Mouse (Mus musculus) left cerebral cortex, postnatal 14 days (tissue): ENCODE results near the gene Lgi1. TPM values are rescaled to one million over a fixed set of nuclear protein-coding genes. Genes with fewer than 3 reads are reported as not detected.
A peak's percentile ranks its signal among the peaks of the same experiment; 100 is the strongest.

Source experiments
- DNase-seq, 2 experiments: peaks; one replicate each; pipeline ENCODE4 v3.0.0; 2021 to 2022; ENCODE audit warnings: low spot score in 2 of 2, mixed read lengths in 1 of 2
- intact Hi-C: fragments of 180-260 bp; cut with DNase I; formaldehyde crosslinking; loops from one replicate; pipeline ENCODE4 v1.15.1; 2025
- total RNA-seq, 2 experiments: library from RNA; stranded (reverse); gene quantifications; 2 replicates each; pipeline ENCODE4 v1.2.3; 2021

Gene Lgi1
- total RNA-seq, 2 experiments from 2014 or later: 117 to 127 TPM

GRCm38 (mm10) chr19:38319168-38319567 lies 54.8 kb downstream of the Lgi1 start:
- no peak for DNase-seq
- intact Hi-C loops: no loop called here

DNA sequence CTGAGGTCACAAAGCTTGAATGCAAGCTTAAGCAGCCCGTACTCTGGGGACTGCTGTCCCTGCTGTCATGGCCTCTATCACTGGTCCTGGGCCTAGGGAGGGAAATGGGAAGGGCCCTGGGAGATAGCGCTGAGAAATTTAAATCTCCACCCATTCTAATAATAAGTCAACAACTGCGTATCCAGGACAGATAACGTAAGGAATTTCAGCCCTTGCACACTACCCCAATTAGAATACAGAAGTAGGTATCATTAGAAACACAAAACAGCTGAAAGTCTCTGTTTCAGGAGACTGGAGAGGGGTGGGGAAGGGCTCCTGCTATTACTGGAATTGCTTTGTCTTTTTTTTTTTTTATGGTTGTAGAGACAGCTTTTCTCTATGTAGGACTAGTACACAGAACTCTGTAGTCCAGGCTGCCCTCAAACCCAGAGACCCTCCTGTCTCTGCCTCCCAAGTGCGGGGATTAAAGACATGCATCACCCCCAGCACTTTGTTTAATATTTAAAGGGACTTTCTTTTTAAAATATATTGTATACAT lies 56.4 kb downstream of the Lgi1 start:
- intact Hi-C loops: loop anchor here (5.0 kb wide), 2 partner anchors 68 to 98 kb away; partner anchors contain the start of gene Fra10ac1
- no peak for DNase-seq

GRCm38 (mm10) chr19:38323726-38324125 lies 59.4 kb downstream of the Lgi1 start:
- intact Hi-C loops: loop anchor here (2.0 to 5.0 kb wide), 3 partner anchors 59 to 101 kb away; partner anchors contain the start of genes Fra10ac1 and Lgi1
- DNase-seq: no peak

GRCm38 (mm10) chr19:38324147-38325028 lies 60.1 kb downstream of the Lgi1 start:
- DNase-seq: peak; percentile 41 to 48
- intact Hi-C loops: loop anchor here (5.0 kb wide), 2 partner anchors 72 to 102 kb away; partner anchors contain the start of gene Fra10ac1

DNA sequence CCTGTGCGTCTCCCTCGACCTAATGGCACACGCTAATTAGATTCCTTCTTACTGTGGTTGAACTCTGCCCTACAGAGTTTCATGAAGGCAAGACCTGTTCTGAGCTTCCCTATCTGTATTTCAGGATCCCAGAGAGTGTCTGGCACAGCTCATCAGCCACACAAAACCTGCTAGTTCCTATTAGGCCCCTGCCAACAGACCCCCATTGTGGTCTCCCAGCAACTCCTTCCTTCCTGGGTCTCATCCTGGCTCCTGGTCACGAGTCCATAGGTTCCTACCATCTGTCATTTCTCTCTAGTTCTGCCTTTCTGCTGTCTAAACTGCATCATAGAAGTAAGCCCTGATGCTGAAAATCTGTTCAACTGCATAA lies 60.7 kb downstream of the Lgi1 start:
- intact Hi-C loops: no loop called here

DNA sequence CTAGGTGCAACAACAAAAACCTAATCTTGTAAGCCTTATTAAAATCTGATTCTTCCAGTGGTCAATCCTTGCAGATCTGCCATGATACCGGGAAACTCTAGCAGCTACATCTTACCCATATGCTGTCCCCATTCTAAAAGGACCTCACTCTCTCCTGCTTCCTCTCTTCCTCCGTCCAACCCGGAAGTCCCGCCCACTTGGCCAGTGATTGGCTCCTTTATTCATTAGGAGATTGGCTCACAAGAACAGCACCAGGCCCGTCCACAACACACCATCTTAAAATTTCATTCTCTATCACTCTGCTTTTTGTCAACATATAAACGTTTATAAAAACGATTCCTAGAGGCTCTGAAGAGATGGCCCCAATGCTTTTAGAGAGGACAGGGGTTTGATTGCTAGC lies 61.5 kb downstream of the Lgi1 start:
- intact Hi-C loops: no loop called here
- DNase-seq: no peak

More for the DNA sequence above, 60.7 kb downstream of the Lgi1 start:
- no peak for DNase-seq

- intact Hi-C loops: no loop called here
- no peak for DNase-seq
These were observed 62.7 kb downstream of the Lgi1 start for GRCm38 (mm10) chr19:38327002-38327401.

DNA sequence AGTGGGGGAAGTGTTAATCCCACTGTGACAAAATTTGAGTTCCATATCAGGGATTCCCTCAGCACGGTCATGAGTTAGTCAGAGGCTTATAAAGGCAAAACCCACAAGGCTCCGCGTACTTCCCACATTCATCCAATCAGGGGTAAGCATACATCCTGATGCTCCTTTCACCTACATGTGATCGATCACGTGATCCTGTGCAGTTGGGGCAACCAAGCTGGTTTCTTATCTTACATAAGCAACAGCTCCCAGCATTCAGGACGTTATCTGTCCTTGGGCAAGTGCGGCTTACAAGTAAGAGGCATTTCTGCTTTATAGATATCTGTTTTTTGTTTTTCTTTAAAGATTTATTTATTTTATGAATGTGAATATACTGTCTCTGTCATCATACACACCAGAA lies 63.7 kb downstream of the Lgi1 start:
- intact Hi-C loops: no loop called here
- no peak for DNase-seq

- intact Hi-C loops: no loop called here
These were observed 64.9 kb downstream of the Lgi1 start for GRCm38 (mm10) chr19:38329257-38329656.

DNA sequence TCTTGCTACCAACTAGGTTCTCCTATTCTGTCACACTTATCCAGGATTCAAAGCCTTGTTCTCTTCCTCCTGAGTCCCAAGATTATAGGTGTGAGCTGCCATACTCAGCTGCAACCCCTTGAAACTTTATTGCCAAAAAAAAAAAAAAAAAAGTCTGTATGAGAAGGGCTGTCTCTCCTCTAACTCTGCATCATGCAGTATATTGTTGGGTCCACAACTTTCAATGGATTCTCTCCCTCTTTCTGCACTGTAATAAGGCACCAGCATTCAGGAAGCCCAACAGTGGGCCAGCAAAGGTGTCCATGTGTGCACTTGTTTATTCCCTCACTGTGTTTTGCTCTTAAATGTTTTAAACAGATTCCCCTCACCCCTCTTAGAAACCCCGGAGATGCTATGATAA lies 66.7 kb downstream of the Lgi1 start:
- intact Hi-C loops: no loop called here
- DNase-seq: no peak

More at GRCm38 (mm10) chr19:38329257-38329656, 64.9 kb downstream of the Lgi1 start:
- DNase-seq: no peak

GRCm38 (mm10) chr19:38332245-38332644 lies 67.9 kb downstream of the Lgi1 start:
- intact Hi-C loops: no loop called here
- peak; percentile 43 to 75 for DNase-seq

- no peak for DNase-seq
- intact Hi-C loops: no loop called here
These were observed 68.5 kb downstream of the Lgi1 start for GRCm38 (mm10) chr19:38332820-38333219.

DNA sequence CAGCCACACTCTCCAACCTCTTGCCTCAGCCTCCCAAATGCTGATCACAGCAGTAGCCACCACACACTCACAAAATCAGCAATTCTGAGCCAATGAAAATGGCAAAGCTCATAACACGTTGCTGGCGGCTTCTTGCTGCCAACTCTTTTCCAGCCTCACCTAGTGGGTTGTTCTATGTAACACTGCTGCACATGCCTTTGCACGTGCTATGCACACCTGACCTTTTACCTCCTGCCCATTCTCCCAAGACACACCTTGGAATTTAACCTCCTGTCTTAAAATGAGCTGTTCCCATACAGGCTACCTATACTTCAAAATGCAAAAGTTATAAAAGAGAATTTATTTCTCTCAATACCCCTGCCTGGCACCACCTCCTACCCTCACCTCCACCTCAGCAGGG lies 72.2 kb downstream of the Lgi1 start:
- intact Hi-C loops: no loop called here

GRCm38 (mm10) chr19:38337332-38337731 lies 73.0 kb downstream of the Lgi1 start:
- intact Hi-C loops: no loop called here
- no peak for DNase-seq

More for the DNA sequence above, 72.2 kb downstream of the Lgi1 start:
- no peak for DNase-seq

DNA sequence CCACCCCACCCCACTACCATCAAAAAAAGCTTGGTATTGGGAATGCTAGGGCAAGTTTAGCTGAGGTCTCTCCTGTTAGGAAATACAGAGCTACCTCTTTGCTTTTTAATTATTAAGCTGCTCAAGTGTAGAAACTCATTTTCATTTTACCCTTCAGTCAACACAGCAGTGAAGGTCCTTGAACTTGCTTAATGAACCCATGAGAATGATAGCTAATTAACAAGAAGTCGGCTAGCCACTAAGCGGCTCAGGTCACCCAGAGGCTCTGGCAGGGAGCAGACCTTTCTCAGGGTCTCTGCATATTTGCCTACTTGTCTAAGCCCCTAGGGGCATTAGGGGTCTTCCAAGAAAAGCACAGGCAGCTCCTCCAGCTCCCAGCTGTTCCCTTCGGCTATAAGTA lies 75.4 kb downstream of the Lgi1 start:
- DNase-seq: no peak

GRCm38 (mm10) chr19:38343246-38343645 lies 78.9 kb downstream of the Lgi1 start:
- intact Hi-C loops: no loop called here
- no peak for DNase-seq

More for the DNA sequence above, 75.4 kb downstream of the Lgi1 start:
- intact Hi-C loops: no loop called here

GRCm38 (mm10) chr19:38348271-38349012 lies 84.1 kb downstream of the Lgi1 start:
- intact Hi-C loops: no loop called here

GRCm38 (mm10) chr19:38349013-38349341 lies 84.6 kb downstream of the Lgi1 start:
- intact Hi-C loops: no loop called here
- DNase-seq: no peak

More at GRCm38 (mm10) chr19:38348271-38349012, 84.1 kb downstream of the Lgi1 start:
- DNase-seq: no peak

- no peak for DNase-seq
- intact Hi-C loops: loop anchor here (5.0 to 10.0 kb wide), 3 partner anchors 94 to 396 kb away; partner anchors contain the start of gene Ffar4
These were observed 86.9 kb downstream of the Lgi1 start for GRCm38 (mm10) chr19:38351202-38351601.

DNA sequence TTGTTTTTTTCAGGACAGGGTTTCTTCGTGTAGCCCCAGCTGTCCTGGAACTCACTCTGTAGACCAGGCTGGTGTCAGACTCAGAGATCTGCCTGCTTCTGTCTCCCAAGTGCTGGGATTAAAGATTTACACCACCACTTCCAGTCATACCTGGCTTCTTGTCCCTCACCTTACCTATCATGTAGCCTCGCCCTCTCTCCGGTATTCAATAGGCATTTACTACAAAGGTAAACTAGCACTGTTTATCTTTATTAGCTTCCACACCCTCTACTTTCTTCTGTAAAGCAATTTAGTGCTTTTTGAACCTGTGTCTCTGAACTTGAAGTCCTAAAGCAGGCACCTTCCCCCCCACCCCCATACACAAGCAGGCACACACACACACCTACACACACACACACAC lies 87.4 kb downstream of the Lgi1 start:
- no peak for DNase-seq
- intact Hi-C loops: loop anchor here (2.0 to 10.0 kb wide), 4 partner anchors 94 to 397 kb away; partner anchors contain the start of gene Ffar4
